Mouse (Mus musculus) ES-E14 (cell line): ENCODE data around the gene Dync1i2. TPM values are rescaled to one million over a fixed set of nuclear protein-coding genes. Genes with fewer than 3 reads are reported as not detected.

ENCODE experiments used
- DNase-seq: peaks from one replicate; pipeline ENCODE4 v3.0.0-alpha.2; 2013; ENCODE audit warnings: low read depth, low spot score
- H3K27ac ChIP-seq: 2 replicates; pipeline ENCODE4 v1.5.1; 2012; ENCODE audit warnings: low read depth, mild to moderate bottlenecking, low read length, moderate library complexity, mixed read lengths; ENCODE audit not compliant: poor library complexity, insufficient read depth, severe bottlenecking
- H3K36me3 ChIP-seq: 2 replicates; pipeline ENCODE4 v1.6.1; 2012; ENCODE audit warnings: mild to moderate bottlenecking, low read length, moderate library complexity, mixed read lengths; ENCODE audit not compliant: control insufficient read depth, poor library complexity, insufficient read depth, severe bottlenecking
- H3K4me1 ChIP-seq, 2 experiments: fragments of 150-350 bp in 1 of 2; sonication (generic) in 1 of 2; 2 replicates each; pipeline ENCODE4 v1.6.1; 2012; ENCODE audit warnings: low read length in 2 of 2, mild to moderate bottlenecking in 1 of 2, mixed read lengths in 1 of 2; ENCODE audit not compliant: control insufficient read depth in 2 of 2, insufficient read depth in 2 of 2, poor library complexity in 1 of 2
- H3K4me3 ChIP-seq, 2 experiments: fragments of 150-350 bp in 1 of 2; sonication (generic) in 1 of 2; 2 replicates each; pipeline ENCODE4 v1.5.1; 2012; ENCODE audit warnings: low read length in 2 of 2, low read depth in 1 of 2, mild to moderate bottlenecking in 1 of 2, mixed read lengths in 1 of 2; ENCODE audit not compliant: insufficient read depth in 1 of 2, poor library complexity in 1 of 2, severe bottlenecking in 1 of 2
- H3K9ac ChIP-seq: 2 replicates; pipeline ENCODE4 v1.6.1; 2012; ENCODE audit warnings: low read depth, mild to moderate bottlenecking, low read length, mixed read lengths; ENCODE audit not compliant: poor library complexity, insufficient read depth, severe bottlenecking
- H3K9me3 ChIP-seq: fragments of 150-350 bp; sonication (generic); 2 replicates; pipeline ENCODE4 v1.6.1; 2012; ENCODE audit warnings: low read depth, mild to moderate bottlenecking, low read length; ENCODE audit not compliant: control insufficient read depth, insufficient read depth
- CHD2 ChIP-seq: IDR thresholded peaks from 2 replicates; pipeline ENCODE4 v1.6.1; 2014; ENCODE audit warnings: mild to moderate bottlenecking, low read depth, low read length, inconsistent platforms
- HCFC1 ChIP-seq: IDR thresholded peaks from 2 replicates; pipeline ENCODE4 v1.6.1; 2012; ENCODE audit warnings: low read length, inconsistent platforms, borderline replicate concordance; ENCODE audit not compliant: insufficient read depth
- MAFK ChIP-seq: IDR thresholded peaks from 2 replicates; pipeline ENCODE4 v1.6.1; 2014; ENCODE audit warnings: mild to moderate bottlenecking, low read depth, low read length, inconsistent platforms; ENCODE audit not compliant: insufficient read depth
- ZC3H11A ChIP-seq: IDR thresholded peaks from 2 replicates; pipeline ENCODE4 v1.6.1; 2012; ENCODE audit warnings: low read depth, mild to moderate bottlenecking, inconsistent platforms, low read length, borderline replicate concordance
- ZNF384 ChIP-seq: IDR thresholded peaks from 2 replicates; pipeline ENCODE4 v1.6.1; 2012; ENCODE audit warnings: low read depth, low read length, inconsistent platforms
- in situ Hi-C, 2 experiments: fragments of 600-800 bp; cut with MboI; formaldehyde crosslinking; loops; one replicate each; pipeline ENCODE4 v1.15.1; 2025; ENCODE audit warnings: low sequenced_read_pairs in 2 of 2, inconsistent platforms in 1 of 2; ENCODE audit not compliant: unreplicated experiment in 2 of 2
- total RNA-seq: library from RNA; depleted of rRNA; stranded (reverse); fragments of 300-350 nt; gene quantifications from 2 replicates; pipeline ENCODE4 v1.2.3, GENCODE M21; 2012

The Dync1i2 gene
- total RNA-seq, 1 experiment = 38.6 TPM

DNA sequence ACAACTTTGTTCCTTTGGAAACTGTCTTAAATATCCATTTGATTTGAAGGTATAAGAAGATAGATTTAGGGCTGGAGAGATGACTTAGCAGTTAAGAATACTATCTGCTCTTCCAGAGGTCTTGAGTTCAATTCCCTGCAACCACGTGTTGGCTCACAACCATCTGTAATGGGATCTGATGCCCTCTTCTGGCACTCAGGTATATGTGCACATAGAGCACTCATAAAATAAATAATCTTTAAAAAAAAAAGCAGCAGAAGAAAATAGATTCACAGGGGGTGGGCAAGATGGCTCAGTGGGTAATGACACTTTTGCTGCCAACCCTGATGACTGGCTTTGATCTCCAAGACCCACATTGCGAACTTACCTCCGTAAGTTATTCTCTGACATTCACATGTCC is 30.7 kb downstream of the Dync1i2 start:
- TF ChIP-seq MAFK (no peak), ZNF384 (no peak), HCFC1 (no peak), CHD2 (no peak), ZC3H11A (no peak)
- no peaks in the 10 kb centered on the region for H3K36me3 ChIP-seq
- no peak overlapping the region for H3K4me3 ChIP-seq
- no peak for DNase-seq
- H3K9me3 ChIP-seq = no peaks in the 10 kb centered on the region
- in situ Hi-C loops = no loop called here
- no peak overlapping the region for H3K9ac ChIP-seq
- no peak overlapping the region for H3K27ac ChIP-seq
- no peaks in the 10 kb centered on the region for H3K4me1 ChIP-seq

DNA sequence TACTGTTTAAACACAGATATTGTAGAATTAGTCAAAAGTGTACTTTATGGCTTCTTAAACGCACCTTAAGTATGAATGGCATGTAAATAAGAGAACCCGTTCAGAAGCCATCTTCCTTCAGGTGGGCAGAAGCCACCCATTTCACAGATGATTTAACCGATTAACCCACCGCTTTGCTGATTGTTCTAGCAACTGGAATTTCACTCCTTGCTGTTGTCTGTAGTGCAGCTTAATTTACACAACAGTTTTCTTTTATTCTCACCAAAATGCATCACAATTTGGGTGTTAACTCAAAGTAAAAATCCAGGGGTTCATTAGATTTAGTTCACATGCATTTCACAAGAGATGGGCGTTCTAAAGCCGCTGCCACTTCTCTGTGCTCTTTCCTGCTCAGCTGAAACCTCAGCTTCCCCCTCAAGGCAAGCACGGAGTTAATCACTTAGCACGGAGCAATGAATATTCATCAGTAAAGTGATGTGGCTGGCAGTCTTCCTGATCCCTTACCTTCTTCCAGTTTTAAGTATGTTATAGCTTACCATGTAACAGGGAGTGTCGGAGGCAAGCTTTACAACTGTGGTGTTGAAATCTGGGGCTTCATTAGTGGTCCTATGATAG is 31.7 kb downstream of the Dync1i2 start:
- Histone ChIP-seq H3K9me3 (no peaks in the 10 kb centered on the region), H3K4me1 (no peaks in the 10 kb centered on the region), H3K4me3 (no peak overlapping the region), H3K9ac (no peak overlapping the region), H3K36me3 (no peaks in the 10 kb centered on the region), H3K27ac (no peak overlapping the region)
- in situ Hi-C loops = no loop called here
- peak; percentile 34 for DNase-seq
- no peak for TF ChIP-seq ZC3H11A
- TF ChIP-seq MAFK = 0 out of 2 replicates have a peak, but pooled peaks have one; percentile 14

DNA sequence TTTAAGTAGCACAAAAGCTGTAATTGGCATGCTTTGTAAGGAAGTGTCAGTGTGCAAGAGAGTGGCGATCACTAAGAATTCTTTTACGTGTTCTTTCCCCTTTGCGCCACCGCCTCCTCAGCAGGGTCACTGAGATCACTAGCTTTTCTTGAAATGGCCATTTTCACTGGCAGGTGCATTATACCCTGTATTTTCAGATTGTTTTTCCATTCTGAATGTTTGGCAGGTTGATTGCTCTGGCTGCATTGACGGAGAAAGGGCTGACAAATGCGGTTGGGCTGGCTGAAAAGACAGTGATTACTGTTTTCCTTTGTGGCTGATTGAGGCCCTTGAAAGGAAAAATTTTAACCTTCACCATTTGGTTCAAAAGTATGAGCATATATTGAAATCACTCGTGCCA is 33.3 kb downstream of the Dync1i2 start:
- H3K9ac ChIP-seq = no peak overlapping the region; the same call in 1 of the 2 replicates
- DNase-seq = no peak
- TF ChIP-seq MAFK = no peak
- no peak for TF ChIP-seq ZNF384
- no peak for TF ChIP-seq ZC3H11A
- no peak for TF ChIP-seq HCFC1
- TF ChIP-seq CHD2 = no peak
- no peaks in the 10 kb centered on the region for H3K9me3 ChIP-seq
- no peak overlapping the region for H3K4me3 ChIP-seq
- H3K27ac ChIP-seq = no peak overlapping the region
- in situ Hi-C loops = no loop called here
- H3K4me1 ChIP-seq = no peaks in the 10 kb centered on the region
- H3K36me3 ChIP-seq = peaks cover 4% of the 10 kb centered on the region; the same call in 1 of the 2 replicates

DNA sequence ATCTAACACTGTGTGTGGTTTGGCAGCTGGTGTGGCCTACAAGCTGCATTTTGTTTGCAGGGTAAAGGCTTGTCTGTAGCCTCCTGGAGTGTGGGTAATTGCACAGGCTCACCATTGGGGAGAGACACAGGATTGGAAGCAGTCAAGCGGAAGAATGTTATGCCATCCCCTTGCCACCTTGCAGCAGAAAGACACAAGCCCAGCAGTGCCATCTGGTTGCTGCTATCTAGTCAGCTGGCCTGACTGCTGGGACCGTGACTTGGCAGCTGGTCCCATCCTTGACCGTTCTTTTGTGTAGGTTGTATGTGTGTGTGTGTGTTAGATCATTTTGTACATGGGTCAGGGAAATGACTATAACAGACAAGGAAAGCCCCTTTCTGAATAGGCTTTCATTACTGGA is 33.9 kb downstream of the Dync1i2 start:
- no peak for TF ChIP-seq ZC3H11A
- TF ChIP-seq CHD2 = no peak
- TF ChIP-seq HCFC1 = no peak
- TF ChIP-seq MAFK = no peak
- TF ChIP-seq ZNF384 = no peak
- Histone ChIP-seq H3K4me1 (no peaks in the 10 kb centered on the region), H3K27ac (no peak overlapping the region), H3K4me3 (no peak overlapping the region), H3K9ac (no peak overlapping the region), H3K9me3 (no peaks in the 10 kb centered on the region), H3K36me3 (peaks cover 4% of the 10 kb centered on the region; the same call in 1 of the 2 replicates)
- in situ Hi-C loops = no loop called here
- no peak for DNase-seq

DNA sequence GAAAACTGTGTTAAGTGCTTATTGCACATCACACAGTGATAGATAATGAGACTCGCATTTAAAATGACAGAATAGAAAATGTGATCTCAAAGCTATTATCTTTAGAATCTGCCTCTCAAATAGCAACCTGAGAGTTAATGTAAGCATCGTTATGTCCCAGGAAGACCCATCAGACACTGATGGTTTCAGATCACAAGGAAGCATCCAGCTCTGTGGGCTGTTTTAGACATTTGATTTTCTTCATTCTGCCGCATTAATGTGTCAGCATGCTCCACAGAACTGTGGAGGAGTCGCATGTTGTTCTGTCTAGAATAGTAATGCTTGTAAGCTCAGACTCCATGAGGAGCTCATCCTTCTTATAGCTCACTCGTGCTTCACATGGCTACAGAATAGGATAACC is 34.6 kb downstream of the Dync1i2 start:
- Histone ChIP-seq H3K4me3 (no peak overlapping the region), H3K4me1 (no peaks in the 10 kb centered on the region), H3K27ac (no peak overlapping the region), H3K9me3 (no peaks in the 10 kb centered on the region), H3K36me3 (peaks cover 6% of the 10 kb centered on the region; the same call in 1 of the 2 replicates), H3K9ac (no peak overlapping the region)
- in situ Hi-C loops = no loop called here
- TF ChIP-seq ZNF384 (no peak), MAFK (no peak), HCFC1 (no peak), ZC3H11A (no peak), CHD2 (no peak)
- no peak for DNase-seq
